Mouse (Mus musculus) liver, embryonic 14.5 days (tissue): ENCODE data around the gene Gucd1. TPM values are rescaled to one million over a fixed set of nuclear protein-coding genes. Genes with fewer than 3 reads are reported as not detected.

ENCODE experiments used
- ATAC-seq: fragments of 200-750 bp; cut with Nextera tagmentation; 2 replicates; pipeline ENCODE4 v1.8.0; 2017; ENCODE audit warnings: moderate number of reproducible peaks, mild to moderate bottlenecking, moderate library complexity; ENCODE audit not compliant: insufficient read depth
- DNase-seq, 3 experiments: peaks; one replicate each; pipeline ENCODE4 v3.0.0-alpha.2; 2012 to 2013; ENCODE audit warnings: low read depth in 3 of 3, low spot score in 3 of 3
- H3K27ac ChIP-seq: fragments of 300-500 bp; sonication (generic); 2 replicates; pipeline ENCODE4 v1.5.1; 2014; ENCODE audit warnings: moderate library complexity, mild to moderate bottlenecking, control low read depth, inconsistent platforms
- H3K27me3 ChIP-seq: fragments of 300-500 bp; sonication (generic); 2 replicates; pipeline ENCODE4 v1.6.1; 2014; ENCODE audit warnings: mild to moderate bottlenecking, low read length, moderate library complexity; ENCODE audit not compliant: control insufficient read depth, insufficient read depth
- H3K36me3 ChIP-seq: fragments of 300-500 bp; sonication (generic); replicated peaks from 2 replicates; pipeline ENCODE4 v1.6.1; 2014; ENCODE audit warnings: low read depth; ENCODE audit not compliant: control insufficient read depth, insufficient read depth
- H3K4me1 ChIP-seq, 2 experiments: fragments of 200-500 bp in 1 of 2; fragments of 300-500 bp in 1 of 2; sonication (generic) in 1 of 2; replicated peaks; 2 replicates each; pipeline ENCODE4 v1.6.1; 2012 to 2014; ENCODE audit warnings: antibody characterized with exemption in 1 of 2, inconsistent platforms in 1 of 2, low read length in 1 of 2; ENCODE audit not compliant: control insufficient read depth in 2 of 2, insufficient read depth in 2 of 2
- H3K4me2 ChIP-seq: fragments of 300-500 bp; sonication (generic); 2 replicates; pipeline ENCODE4 v1.6.1; 2014; ENCODE audit warnings: low read depth, mild to moderate bottlenecking, control low read depth, moderate library complexity
- H3K4me3 ChIP-seq, 2 experiments: fragments of 200-500 bp in 1 of 2; fragments of 300-500 bp in 1 of 2; sonication (generic) in 1 of 2; 2 replicates each; pipeline ENCODE4 v1.5.1; 2012 to 2014; ENCODE audit warnings: low read depth in 2 of 2, low read length in 2 of 2, mild to moderate bottlenecking in 2 of 2, control low read depth in 1 of 2, inconsistent platforms in 1 of 2, moderate library complexity in 1 of 2; ENCODE audit not compliant: insufficient read depth in 1 of 2
- H3K9ac ChIP-seq: fragments of 300-500 bp; sonication (generic); replicated peaks from 2 replicates; pipeline ENCODE4 v1.6.1; 2014; ENCODE audit warnings: mild to moderate bottlenecking, control low read depth, moderate library complexity
- H3K9me3 ChIP-seq: fragments of 300-500 bp; sonication (generic); 2 replicates; pipeline ENCODE4 v1.6.1; 2016; ENCODE audit warnings: low read length, mixed read lengths; ENCODE audit not compliant: control insufficient read depth
- CTCF ChIP-seq: IDR thresholded peaks from 2 replicates; pipeline ENCODE4 v1.5.1; 2016; ENCODE audit warnings: antibody characterized with exemption, low read depth, control low read depth
- EP300 ChIP-seq: IDR thresholded peaks from 2 replicates; pipeline ENCODE4 v1.6.1; 2016; ENCODE audit warnings: antibody characterized with exemption, low read depth
- WGBS: fragments of 180-500 bp; shearing (Covaris S2); extraction: QIAGEN DNeasy Blood & Tissue Kit; methylation state at CpG from one replicate; pipeline ENCODE4 v1.1.7; 2014; ENCODE audit not compliant: insufficient replicate concordance; 5-methylcytosine and 5-hydroxymethylcytosine counted together
- polyA plus RNA-seq, 2 experiments: library from polyadenylated mRNA; depleted of rRNA in 1 of 2; stranded (reverse) in 1 of 2; unstranded in 1 of 2; fragments of >200 nt; fragmentation: Nextera tagmentation in 1 of 2; extraction: Ambion mirVana in 1 of 2; gene quantifications; 2 replicates each; pipeline versions ENCODE4 v1.2.1 to v1.2.3; 2012 to 2014

Gene Gucd1
- polyA plus RNA-seq, 2 experiments, result 37.3 to 58.5 TPM

DNA sequence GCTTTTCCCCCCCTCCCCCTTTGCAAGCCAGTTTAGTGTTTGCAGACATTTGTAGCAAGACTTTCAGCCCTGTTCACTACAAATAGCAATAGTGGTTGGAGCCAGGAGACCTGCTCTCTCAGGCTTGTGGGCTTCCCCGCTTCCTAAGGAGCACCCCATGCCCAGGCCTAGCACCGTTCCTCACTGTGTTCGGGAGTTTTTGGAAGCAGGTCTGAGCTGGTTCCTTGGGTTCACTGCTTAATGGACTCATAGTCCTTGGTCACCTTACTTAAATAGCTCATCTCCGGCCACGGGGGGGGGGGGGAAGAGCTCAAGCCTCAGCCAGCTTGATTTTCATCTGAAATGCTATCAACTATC is 213.7 kb downstream of the Gucd1 start:
- DNase-seq (no peak), ATAC-seq (no peak)
- no peak overlapping the region for H3K9ac ChIP-seq
- 66% methylated on average over 5 of the region's 5 CpGs for WGBS
- H3K27ac ChIP-seq, result no peak overlapping the region
- no peak overlapping the region for H3K4me2 ChIP-seq
- peaks cover 5 to 43% of the 10 kb centered on the region in 2 experiments for H3K4me1 ChIP-seq
- TF ChIP-seq CTCF (no peak), EP300 (no peak)
- H3K36me3 ChIP-seq, result no peaks in the 10 kb centered on the region; the same call in 1 of the 2 replicates
- H3K4me3 ChIP-seq, result no peak overlapping the region
- no peaks in the 10 kb centered on the region for H3K9me3 ChIP-seq
- H3K27me3 ChIP-seq, result no peaks in the 10 kb centered on the region

DNA sequence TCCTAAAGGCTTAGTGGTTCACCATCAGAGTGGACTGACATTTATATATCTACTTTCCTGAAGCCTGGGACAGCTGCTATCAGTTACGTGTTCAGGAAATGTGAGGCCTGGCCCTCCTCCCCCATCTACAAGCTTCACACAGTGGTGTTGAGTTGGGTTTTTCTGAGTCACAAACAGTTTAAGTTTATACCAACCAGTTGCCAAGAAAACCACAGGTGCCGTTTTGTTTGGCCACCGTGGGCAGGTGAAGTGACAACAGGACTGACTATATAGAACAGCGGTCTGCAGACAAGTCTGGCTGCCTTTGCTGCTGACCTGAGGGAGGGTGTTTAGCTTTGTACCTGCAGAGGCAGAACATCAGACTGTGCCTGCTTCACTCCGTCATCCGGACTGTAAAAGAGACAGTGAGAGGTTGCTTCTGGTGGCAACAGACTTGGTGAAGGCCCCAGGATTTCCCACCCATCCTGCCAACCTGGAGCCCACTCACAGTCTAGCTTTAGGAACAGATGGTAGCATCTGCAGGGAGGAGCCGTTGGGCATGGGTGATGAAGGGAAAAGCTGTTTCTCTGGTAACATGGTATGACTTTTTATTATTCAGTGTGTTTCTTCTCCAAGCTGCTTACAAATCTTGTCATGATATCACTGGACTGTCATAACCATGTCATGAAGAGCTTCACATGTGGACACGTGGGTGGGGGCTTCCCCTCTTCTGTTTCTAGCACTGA is 214.3 kb downstream of the Gucd1 start:
- H3K4me2 ChIP-seq, result no peak overlapping the region
- WGBS, result 33% methylated on average over 8 of the region's 8 CpGs
- H3K36me3 ChIP-seq, result no peaks in the 10 kb centered on the region; the same call in 1 of the 2 replicates
- no peak overlapping the region for H3K9ac ChIP-seq
- ATAC-seq (no peak), DNase-seq (no peak)
- H3K4me1 ChIP-seq, result peaks cover 5 to 43% of the 10 kb centered on the region in 2 experiments
- no peak overlapping the region for H3K27ac ChIP-seq
- H3K27me3 ChIP-seq, result no peaks in the 10 kb centered on the region
- no peak for TF ChIP-seq EP300
- TF ChIP-seq CTCF, result no peak
- no peak overlapping the region for H3K4me3 ChIP-seq
- H3K9me3 ChIP-seq, result no peaks in the 10 kb centered on the region

DNA sequence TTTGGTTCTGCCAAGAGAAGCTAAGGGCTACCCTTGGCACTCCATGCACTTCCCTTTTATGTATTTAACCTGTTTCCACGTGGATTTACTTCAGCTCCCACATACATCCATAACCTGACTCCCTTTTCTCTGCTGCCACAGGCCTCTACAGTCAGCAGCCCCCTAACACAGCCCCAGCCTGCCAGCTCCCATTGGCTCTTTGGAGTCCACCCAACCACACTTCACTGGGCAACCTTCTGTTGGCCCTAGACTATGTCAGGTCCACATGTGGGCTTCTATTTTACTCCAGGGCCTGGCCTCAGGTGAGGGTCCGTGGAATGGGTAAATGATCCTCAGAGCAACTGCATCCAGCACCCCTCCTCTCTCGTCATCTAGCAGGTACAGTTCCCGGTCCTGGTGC is 215.2 kb downstream of the Gucd1 start:
- peaks cover 5 to 43% of the 10 kb centered on the region in 2 experiments for H3K4me1 ChIP-seq
- no peak overlapping the region for H3K27ac ChIP-seq
- no peak overlapping the region for H3K4me2 ChIP-seq

DNA sequence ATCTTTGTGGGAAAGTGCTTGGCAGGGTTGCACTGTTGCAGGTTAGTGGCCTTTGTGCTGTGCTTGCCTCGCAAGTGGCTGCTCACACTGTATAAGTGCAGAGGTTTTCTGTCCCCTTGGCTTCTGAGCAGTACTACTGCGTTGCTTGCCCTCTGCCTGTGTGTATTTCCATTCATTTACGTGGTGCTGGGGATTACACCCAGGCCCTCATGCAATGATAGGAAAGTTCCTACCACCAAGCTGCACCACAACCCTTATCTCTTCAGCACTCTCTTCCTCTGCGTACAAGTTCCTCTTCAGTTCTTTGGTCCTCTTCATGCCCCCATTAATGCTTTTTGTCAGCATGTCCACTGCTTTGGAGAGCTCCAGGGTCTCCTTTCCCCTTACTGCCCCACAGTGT is 215.8 kb downstream of the Gucd1 start:
- no peak overlapping the region for H3K9ac ChIP-seq
- H3K4me1 ChIP-seq, result peaks cover 5 to 37% of the 10 kb centered on the region in 2 experiments
- no peak overlapping the region for H3K4me3 ChIP-seq
- no peaks in the 10 kb centered on the region for H3K36me3 ChIP-seq
- 10% methylated on average over 4 of the region's 4 CpGs for WGBS
- DNase-seq (peak in 1 of 3 experiments; percentile 29), ATAC-seq (peak; percentile 75)
- H3K27ac ChIP-seq, result no peak overlapping the region
- no peaks in the 10 kb centered on the region for H3K27me3 ChIP-seq
- TF ChIP-seq CTCF, result no peak
- TF ChIP-seq EP300, result 0 out of 2 replicates have a peak, but pooled peaks have one; percentile 16
- no peaks in the 10 kb centered on the region for H3K9me3 ChIP-seq
- H3K4me2 ChIP-seq, result no peak overlapping the region

More for the DNA sequence above, 215.2 kb downstream of the Gucd1 start:
- H3K4me3 ChIP-seq, result no peak overlapping the region
- H3K36me3 ChIP-seq, result no peaks in the 10 kb centered on the region; the same call in 1 of the 2 replicates
- ATAC-seq, result no peak
- H3K27me3 ChIP-seq, result no peaks in the 10 kb centered on the region
- no peak overlapping the region for H3K9ac ChIP-seq
- H3K9me3 ChIP-seq, result no peaks in the 10 kb centered on the region
- no peak for TF ChIP-seq CTCF
- no peak for TF ChIP-seq EP300
- WGBS, result 58% methylated on average over 4 of the region's 4 CpGs
- DNase-seq, result no peak

DNA sequence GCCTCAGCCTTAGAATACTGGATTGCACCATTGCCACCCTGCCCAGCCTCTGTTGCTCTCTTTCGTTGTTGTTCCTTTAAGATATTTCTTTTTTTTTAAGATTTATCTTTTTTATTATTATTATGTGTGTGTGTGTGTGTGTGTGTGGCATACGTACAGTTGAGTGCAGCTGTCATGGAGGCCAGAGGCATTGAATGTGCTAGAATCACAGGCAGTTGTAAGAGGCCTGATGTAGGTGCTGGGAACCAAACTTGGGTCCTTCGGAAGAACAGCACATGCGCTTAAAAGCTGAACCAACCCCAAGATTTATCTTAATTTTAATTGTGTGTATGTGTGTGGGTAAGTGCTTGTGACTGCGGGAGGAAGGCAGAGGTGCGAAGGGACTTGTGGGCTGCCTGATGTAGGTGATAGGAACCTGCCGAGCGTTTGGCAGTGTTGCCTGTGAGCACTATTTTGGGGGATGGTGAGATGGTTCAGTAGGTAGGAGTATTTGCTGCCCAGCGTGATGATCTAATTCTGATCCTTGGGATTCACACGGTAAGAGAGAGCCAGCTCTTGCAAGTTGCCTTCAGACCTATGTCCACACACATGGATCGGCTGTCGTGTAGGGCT is 216.5 kb downstream of the Gucd1 start:
- Histone ChIP-seq H3K4me2 (no peak overlapping the region), H3K9ac (no peak overlapping the region), H3K9me3 (no peaks in the 10 kb centered on the region), H3K4me1 (peaks cover 5 to 33% of the 10 kb centered on the region in 2 experiments), H3K27ac (no peak overlapping the region), H3K36me3 (no peaks in the 10 kb centered on the region), H3K4me3 (no peak overlapping the region), H3K27me3 (no peaks in the 10 kb centered on the region)
- ATAC-seq, result peak; percentile 9; the same call in 1 of the 2 replicates
- DNase-seq, result no peak
- TF ChIP-seq CTCF (no peak), EP300 (no peak)
- WGBS, result 32% methylated on average over 12 of the region's 12 CpGs

Other genes starting within 250 kb of the Gucd1 start
- gene Adora2a, start 201.1 kb downstream of the Gucd1 start, polyA plus RNA-seq (2012; rRNA removed), result 1.5 and 1.7 TPM in 2 replicates
- 1.9 and 2.3 TPM in 2 replicates for gene Adora2a, start 201.1 kb downstream of the Gucd1 start, polyA plus RNA-seq (2014; fragmentation: Nextera tagmentation; extraction: Ambion mirVana)
- gene Upb1, start 116.9 kb downstream of the Gucd1 start, polyA plus RNA-seq (2012; rRNA removed), result 8.1 and 8.8 TPM in 2 replicates
- 18.3 and 20.1 TPM in 2 replicates for gene Upb1, start 116.9 kb downstream of the Gucd1 start, polyA plus RNA-seq (2014; fragmentation: Nextera tagmentation; extraction: Ambion mirVana)
- 19.4 and 60.5 TPM in 2 replicates for gene Snrpd3, start 421 bp downstream of the Gucd1 start, polyA plus RNA-seq (2012; rRNA removed)
- gene Snrpd3, start 421 bp downstream of the Gucd1 start, polyA plus RNA-seq (2014; fragmentation: Nextera tagmentation; extraction: Ambion mirVana), result 82.2 and 90.3 TPM in 2 replicates
- 0.04 TPM in 2 replicates for gene Lrrc75b, start 42.4 kb upstream of the Gucd1 start, polyA plus RNA-seq (2012; rRNA removed)
- not detected in 2 replicates for gene Lrrc75b, start 42.4 kb upstream of the Gucd1 start, polyA plus RNA-seq (2014; fragmentation: Nextera tagmentation; extraction: Ambion mirVana)
- gene Ggt1, start 43.6 kb upstream of the Gucd1 start, polyA plus RNA-seq (2012; rRNA removed), result 4.3 and 5.8 TPM in 2 replicates
- gene Ggt1, start 43.6 kb upstream of the Gucd1 start, polyA plus RNA-seq (2014; fragmentation: Nextera tagmentation; extraction: Ambion mirVana), result 5.2 and 6.6 TPM in 2 replicates
- gene Ggt5, start 71.4 kb upstream of the Gucd1 start, polyA plus RNA-seq (2012; rRNA removed), result 0.65 and 1.4 TPM in 2 replicates
- gene Ggt5, start 71.4 kb upstream of the Gucd1 start, polyA plus RNA-seq (2014; fragmentation: Nextera tagmentation; extraction: Ambion mirVana), result 0.27 and 0.57 TPM in 2 replicates
- 0.84 and 1.2 TPM in 2 replicates for gene Susd2, start 126.0 kb upstream of the Gucd1 start, polyA plus RNA-seq (2012; rRNA removed)
- 1.0 and 1.6 TPM in 2 replicates for gene Susd2, start 126.0 kb upstream of the Gucd1 start, polyA plus RNA-seq (2014; fragmentation: Nextera tagmentation; extraction: Ambion mirVana)
- gene Cabin1, start 246.4 kb upstream of the Gucd1 start, polyA plus RNA-seq (2012; rRNA removed), result 11.2 and 11.3 TPM in 2 replicates
- gene Cabin1, start 246.4 kb upstream of the Gucd1 start, polyA plus RNA-seq (2014; fragmentation: Nextera tagmentation; extraction: Ambion mirVana), result 12.0 and 13.7 TPM in 2 replicates